Mouse (Mus musculus): ENCODE measurements around the gene Cx3cr1.
A peak's percentile ranks its signal among the peaks of the same experiment; 100 is the strongest.

Gene Cx3cr1

GRCm38 (mm10) chr9:119890692-119891091 lies 179.0 kb downstream of the Cx3cr1 start:
- no peak for DNase-seq (ENCODE audit: low read depth, low spot score)

GRCm38 (mm10) chr9:119889446-119889845 lies 180.2 kb downstream of the Cx3cr1 start:
- no peak for DNase-seq (ENCODE audit: low read depth, low spot score)

GRCm38 (mm10) chr9:119888843-119889246 lies 180.8 kb downstream of the Cx3cr1 start:
- no peak for DNase-seq (ENCODE audit: low read depth, low spot score)

GRCm38 (mm10) chr9:119887144-119887901 lies 182.4 kb downstream of the Cx3cr1 start:
- DNase-seq (ENCODE audit: low read depth, low spot score), result peak; percentile 17

- DNase-seq (ENCODE audit: low read depth, low spot score), result no peak
Observed at GRCm38 (mm10) chr9:119854170-119854569, 215.5 kb downstream of the Cx3cr1 start.

GRCm38 (mm10) chr9:119853071-119853846 lies 216.4 kb downstream of the Cx3cr1 start:
- no peak for DNase-seq (ENCODE audit: low read depth, low spot score)

GRCm38 (mm10) chr9:119852347-119853030 lies 217.2 kb downstream of the Cx3cr1 start:
- no peak for DNase-seq (ENCODE audit: low read depth, low spot score)

Data from c-Kit-negative CD71-positive TER-119-positive erythroid progenitor cells, embryonic 14.5 days (primary cell).